Mouse (Mus musculus) layer of hippocampus, adult 2 months (tissue): ENCODE measurements around the gene Nr5a2. TPM values are rescaled to one million over a fixed set of nuclear protein-coding genes. Genes with fewer than 3 reads are reported as not detected.

Source experiments
- DNase-seq, 2 experiments: peaks; one replicate each; pipeline ENCODE4 v3.0.0; 2022; ENCODE audit warnings: low spot score in 2 of 2
- H3K27ac ChIP-seq: fragments of 200-600 bp; 2 replicates; pipeline ENCODE4 v1.8.1; 2022
- H3K4me3 ChIP-seq: fragments of 200-600 bp; 2 replicates; pipeline ENCODE4 v1.8.1; 2022; ENCODE audit warnings: mild to moderate bottlenecking
- CTCF ChIP-seq: fragments of 200-600 bp; conservative IDR thresholded peaks from 2 replicates; pipeline ENCODE4 v1.8.1; 2022; ENCODE audit warnings: antibody characterized with exemption, mild to moderate bottlenecking, moderate library complexity
- long read RNA-seq, 2 experiments: library from polyadenylated mRNA; stranded (forward); transcript quantifications; one replicate each; pipeline ENCODE4 v2.0.0; 2021; ENCODE audit warnings: borderline mapping rate in 2 of 2
- total RNA-seq, 2 experiments: library from RNA; stranded (reverse); gene quantifications; 2 replicates each; pipeline ENCODE4 v1.2.3; 2021

Gene Nr5a2
- not detected for total RNA-seq
- long read RNA-seq, experiment 1: 0 reads
- long read RNA-seq, experiment 2: 0 reads

GRCm38 (mm10) chr1:136960428-136961012 is at the start of gene Nr5a2:
Gene Nr5a2 (minus strand): TSS chr1:136960448.
- no peak within 1 kb of the TSS for H3K27ac ChIP-seq
- DNase-seq: no peak
- no peak within 1 kb of the TSS for H3K4me3 ChIP-seq
- TF ChIP-seq CTCF: no peak

GRCm38 (mm10) chr1:137008726-137009239 is 48.5 kb upstream of the Nr5a2 start:
- H3K27ac ChIP-seq: no peak overlapping the region
- no peak overlapping the region for H3K4me3 ChIP-seq
- DNase-seq: no peak
- no peak for TF ChIP-seq CTCF

- no peak for DNase-seq
- Histone ChIP-seq H3K27ac (no peak overlapping the region), H3K4me3 (no peak overlapping the region)
- no peak; the same call in 1 of the 2 replicates for TF ChIP-seq CTCF
Measured at GRCm38 (mm10) chr1:137003816-137004215, 43.6 kb upstream of the Nr5a2 start.

- Histone ChIP-seq H3K4me3 (no peak overlapping the region), H3K27ac (no peak overlapping the region)
- DNase-seq: no peak
- TF ChIP-seq CTCF: no peak
Measured at GRCm38 (mm10) chr1:137003144-137003543, 42.9 kb upstream of the Nr5a2 start.

- no peak overlapping the region for H3K4me3 ChIP-seq
Measured at GRCm38 (mm10) chr1:136991762-136992352, 31.6 kb upstream of the Nr5a2 start.

GRCm38 (mm10) chr1:136980253-136980893 is 20.1 kb upstream of the Nr5a2 start:
- TF ChIP-seq CTCF: no peak
- no peak overlapping the region for H3K4me3 ChIP-seq
- no peak for DNase-seq
- no peak overlapping the region for H3K27ac ChIP-seq

More at GRCm38 (mm10) chr1:136991762-136992352, 31.6 kb upstream of the Nr5a2 start:
- no peak for DNase-seq
- H3K27ac ChIP-seq: no peak overlapping the region
- TF ChIP-seq CTCF: no peak

GRCm38 (mm10) chr1:136977867-136978266 is 17.6 kb upstream of the Nr5a2 start:
- Histone ChIP-seq H3K27ac (no peak overlapping the region), H3K4me3 (no peak overlapping the region)
- TF ChIP-seq CTCF: no peak
- DNase-seq: no peak

- TF ChIP-seq CTCF: no peak
- H3K27ac ChIP-seq: no peak overlapping the region
- H3K4me3 ChIP-seq: no peak overlapping the region
- DNase-seq: no peak
Measured at GRCm38 (mm10) chr1:136974040-136974439, 13.8 kb upstream of the Nr5a2 start.

GRCm38 (mm10) chr1:136973016-136973415 is 12.8 kb upstream of the Nr5a2 start:
- no peak overlapping the region for H3K27ac ChIP-seq
- no peak overlapping the region for H3K4me3 ChIP-seq
- DNase-seq: no peak
- no peak for TF ChIP-seq CTCF

- H3K4me3 ChIP-seq: no peak overlapping the region
- TF ChIP-seq CTCF: no peak
- no peak for DNase-seq
- no peak overlapping the region for H3K27ac ChIP-seq
Measured at GRCm38 (mm10) chr1:136970995-136971394, 10.7 kb upstream of the Nr5a2 start.

- no peak for DNase-seq
- TF ChIP-seq CTCF: no peak
- no peak overlapping the region for H3K27ac ChIP-seq
Measured at GRCm38 (mm10) chr1:136966728-136967386, 6.6 kb upstream of the Nr5a2 start.

GRCm38 (mm10) chr1:136959491-136959890 is 757 bp downstream of the Nr5a2 start:
- Histone ChIP-seq H3K27ac (no peak overlapping the region), H3K4me3 (no peak overlapping the region)
- no peak for TF ChIP-seq CTCF
- no peak for DNase-seq

More at GRCm38 (mm10) chr1:136966728-136967386, 6.6 kb upstream of the Nr5a2 start:
- no peak overlapping the region for H3K4me3 ChIP-seq

- H3K4me3 ChIP-seq: no peak overlapping the region
- no peak for DNase-seq
- no peak overlapping the region for H3K27ac ChIP-seq
- no peak for TF ChIP-seq CTCF
Measured at GRCm38 (mm10) chr1:136958666-136959065, 1.6 kb downstream of the Nr5a2 start.
